Mouse (Mus musculus) lung, postnatal 25 days (tissue): ENCODE measurements around the gene M1ap.

Experiments used
- DNase-seq: peaks from one replicate; pipeline ENCODE4 v3.0.0; 2022; ENCODE audit warnings: low spot score

Gene M1ap

GRCm38 (mm10) chr6:83008659-83009058, 62.0 kb downstream of the M1ap start:
- DNase-seq: peak; percentile 73

GRCm38 (mm10) chr6:83010010-83010409, 63.3 kb downstream of the M1ap start:
- DNase-seq: no peak

GRCm38 (mm10) chr6:83011255-83011654, 64.6 kb downstream of the M1ap start:
- DNase-seq: no peak

GRCm38 (mm10) chr6:83011756-83012155, 65.1 kb downstream of the M1ap start:
- DNase-seq: no peak

- DNase-seq: no peak
Measured at GRCm38 (mm10) chr6:83013444-83013843, 66.7 kb downstream of the M1ap start.

- no peak for DNase-seq
Measured at GRCm38 (mm10) chr6:83014482-83015466, 68.1 kb downstream of the M1ap start.

GRCm38 (mm10) chr6:83015749-83016148, 69.0 kb downstream of the M1ap start:
- DNase-seq: no peak

GRCm38 (mm10) chr6:83017190-83017589, 70.5 kb downstream of the M1ap start:
- peak; percentile 37 for DNase-seq

GRCm38 (mm10) chr6:83019044-83019443, 72.3 kb downstream of the M1ap start:
- DNase-seq: no peak

GRCm38 (mm10) chr6:83020121-83020520, 73.4 kb downstream of the M1ap start:
- no peak for DNase-seq

GRCm38 (mm10) chr6:83020836-83021593, 74.3 kb downstream of the M1ap start:
- no peak for DNase-seq

GRCm38 (mm10) chr6:83023008-83023407, 76.3 kb downstream of the M1ap start:
- DNase-seq: no peak

GRCm38 (mm10) chr6:83023786-83024185, 77.1 kb downstream of the M1ap start:
- no peak for DNase-seq

- DNase-seq: no peak
Measured at GRCm38 (mm10) chr6:83024421-83024820, 77.7 kb downstream of the M1ap start.

- no peak for DNase-seq
Measured at GRCm38 (mm10) chr6:83025221-83025620, 78.5 kb downstream of the M1ap start.

GRCm38 (mm10) chr6:83027293-83027692, 80.6 kb downstream of the M1ap start:
- DNase-seq: no peak

GRCm38 (mm10) chr6:83027706-83028105, 81.0 kb downstream of the M1ap start:
- no peak for DNase-seq

- DNase-seq: no peak
Measured at GRCm38 (mm10) chr6:83029777-83030176, 83.1 kb downstream of the M1ap start.

- DNase-seq: no peak
Measured at GRCm38 (mm10) chr6:83031111-83031510, 84.4 kb downstream of the M1ap start.

GRCm38 (mm10) chr6:83031921-83032590, 85.4 kb downstream of the M1ap start:
- no peak for DNase-seq

- peak; percentile 38 for DNase-seq
Measured at GRCm38 (mm10) chr6:83032769-83033191, 86.1 kb downstream of the M1ap start.
